Mouse (Mus musculus) layer of hippocampus, adult 6 months (tissue): Measurements from ENCODE around the gene Acsm3. TPM values are rescaled to one million over a fixed set of nuclear protein-coding genes. Genes with fewer than 3 reads are reported as not detected.

ENCODE experiments used
- long read RNA-seq, 2 experiments: library from polyadenylated mRNA; unstranded; transcript quantifications; one replicate each; pipeline ENCODE4 v2.0.0; 2019 to 2020
- polyA plus RNA-seq: library from polyadenylated mRNA; unstranded; fragments of <200 nt; fragmentation: Nextera tagmentation; gene quantifications from 2 replicates; pipeline ENCODE4 v1.2.3, GENCODE M21; 2021

Acsm3 gene
- polyA plus RNA-seq: 0.46 TPM in 1 of 2 replicates, not detected in the other
- long read RNA-seq, experiment 1: 0 reads
- long read RNA-seq, experiment 2: 0 reads

GRCm38 (mm10) chr7:119760527-119760951, at the start of gene Acsm3:
Acsm3 (plus strand) TSS chr7:119760923.

GRCm38 (mm10) chr7:119720253-119720946, 40.3 kb upstream of the Acsm3 start, which contains the start of gene Thumpd1:
Thumpd1 (minus strand) TSS chr7:119720798.

DNA sequence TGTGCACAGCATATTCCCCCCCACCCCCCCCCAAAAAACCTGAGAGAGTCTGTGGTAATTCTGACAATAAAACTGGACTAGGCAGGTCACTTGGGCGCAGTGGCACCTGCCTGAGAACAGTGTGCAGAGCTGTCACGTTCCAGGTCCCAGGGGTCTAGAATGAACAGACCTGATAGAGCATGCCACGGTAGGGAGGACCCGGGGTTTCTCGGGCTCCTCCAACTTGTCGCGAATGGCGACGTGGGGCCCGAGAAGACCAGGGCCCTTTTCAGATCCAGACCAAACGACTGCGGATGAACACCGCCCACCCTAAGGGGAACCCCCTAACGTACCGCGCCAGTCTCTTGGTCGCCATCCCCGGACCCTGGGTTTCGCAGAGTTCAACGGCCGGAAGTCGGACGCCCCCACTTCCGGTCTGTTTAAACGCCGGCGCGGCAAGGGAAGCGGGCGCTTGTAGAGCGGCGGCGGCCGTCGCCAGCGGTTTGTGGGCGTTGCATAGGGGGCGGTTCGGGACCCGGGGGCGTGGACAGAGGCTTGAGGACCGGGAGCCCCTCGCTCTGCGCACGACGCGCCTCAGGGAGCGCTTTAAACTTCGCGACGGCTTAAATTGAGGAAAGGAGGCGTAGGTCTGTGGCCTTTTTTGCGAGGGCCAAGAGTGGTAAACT, 33.0 kb downstream of the Acsm3 start, which contains the start of the genes Rexo5 and Eri2:
Gene Rexo5, plus strand, starts transcription at position 421 of the 665 bp plus-strand sequence.
Gene Eri2, minus strand, starts transcription at position 473 of the 665 bp plus-strand sequence.

Other genes with a start within 250 kb of the Acsm3 start
- 0.18 TPM in 1 of 2 replicates, not detected in the other for gene Acsm5, start 241.5 kb upstream of the Acsm3 start, polyA plus RNA-seq
- gene Pdilt, start 237.4 kb upstream of the Acsm3 start, polyA plus RNA-seq: not detected in 2 replicates
- gene Acsm2, start 206.6 kb upstream of the Acsm3 start, polyA plus RNA-seq: not detected in 2 replicates
- gene Acsm1, start 153.9 kb upstream of the Acsm3 start, polyA plus RNA-seq: not detected in 2 replicates
- gene Acsm4, start 70.9 kb upstream of the Acsm3 start, polyA plus RNA-seq: not detected in 2 replicates
- gene Thumpd1, start 40.1 kb upstream of the Acsm3 start, polyA plus RNA-seq: 39.0 and 40.0 TPM in 2 replicates
- 0.90 and 0.97 TPM in 2 replicates for gene Rexo5, start 33.1 kb downstream of the Acsm3 start, polyA plus RNA-seq
- 5.3 and 6.0 TPM in 2 replicates for gene Eri2, start 33.1 kb downstream of the Acsm3 start, polyA plus RNA-seq
- gene Lyrm1, start 134.9 kb downstream of the Acsm3 start, polyA plus RNA-seq: 19.0 and 19.3 TPM in 2 replicates
- gene Dcun1d3, start 135.4 kb downstream of the Acsm3 start, polyA plus RNA-seq: 1.4 and 1.8 TPM in 2 replicates